Mouse (Mus musculus): ENCODE measurements around the gene Tma16. TPM values are rescaled to one million over a fixed set of nuclear protein-coding genes. Genes with fewer than 3 reads are reported as not detected.

Gene Tma16
- total RNA-seq, 2 experiments from 2014 or later: 7.7 to 8.0 TPM

DNA sequence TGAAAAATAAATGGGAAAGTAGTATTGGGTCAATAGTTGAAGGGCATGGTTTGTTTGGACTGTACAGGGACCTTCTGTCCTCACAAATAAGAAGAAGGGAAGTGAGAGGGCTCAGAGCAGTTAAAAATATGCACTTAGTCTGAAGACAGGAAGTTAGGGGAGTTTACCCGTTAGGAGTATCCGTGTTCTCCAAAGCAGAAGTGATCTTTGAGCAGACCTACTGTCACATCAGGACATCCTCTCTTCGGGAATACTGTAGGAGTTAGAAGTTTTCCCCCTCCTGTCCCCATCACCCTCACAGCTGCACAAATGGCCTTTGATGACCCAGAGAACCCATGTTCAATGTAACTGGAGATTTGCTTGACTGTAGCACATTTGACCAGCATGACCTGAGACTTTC lies 48.4 kb downstream of the Tma16 start:
- no peak for DNase-seq (ENCODE audit: low spot score in 2 of 2)
- intact Hi-C loops (cut with DNase I): no loop called here

DNA sequence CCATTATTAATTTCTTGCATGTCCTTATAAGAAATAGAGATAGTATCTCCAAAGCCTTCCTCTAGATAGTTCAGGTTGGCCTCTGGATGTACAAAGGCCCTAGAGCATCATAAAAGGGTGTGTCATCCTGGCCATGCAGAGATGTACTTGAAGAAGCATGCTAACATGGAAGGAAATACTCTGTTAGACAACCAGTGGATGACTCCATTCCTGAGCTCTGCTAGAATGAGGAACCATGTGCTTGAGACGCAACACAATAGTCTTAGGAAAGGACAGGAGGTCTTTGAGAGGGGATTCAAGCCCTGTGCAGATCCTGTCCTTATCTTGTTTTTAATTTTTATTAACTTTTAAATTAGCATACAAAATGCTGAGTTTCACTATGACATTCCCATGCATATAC lies 49.5 kb downstream of the Tma16 start:
- no peak for DNase-seq (ENCODE audit: low spot score in 2 of 2)
- intact Hi-C loops (cut with DNase I): no loop called here

DNA sequence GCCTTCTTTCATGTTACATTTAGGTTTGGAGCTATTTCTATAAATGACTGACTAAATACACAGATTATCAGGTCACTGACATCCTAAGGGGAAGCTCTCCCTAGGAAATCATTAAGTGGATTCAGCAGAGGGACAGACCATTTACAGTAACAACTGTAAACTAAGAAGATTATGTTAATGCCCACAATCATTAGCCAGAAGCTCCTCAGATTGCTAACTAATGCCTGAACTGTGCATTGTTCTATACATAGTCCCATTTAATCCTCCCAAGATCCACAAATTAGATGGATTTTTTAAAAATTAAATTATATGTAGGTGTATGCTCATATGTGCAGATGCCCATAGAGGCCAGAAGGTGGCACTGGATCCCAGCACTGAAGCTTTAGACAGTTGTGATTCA lies 52.8 kb downstream of the Tma16 start:
- intact Hi-C loops (cut with DNase I): no loop called here

DNA sequence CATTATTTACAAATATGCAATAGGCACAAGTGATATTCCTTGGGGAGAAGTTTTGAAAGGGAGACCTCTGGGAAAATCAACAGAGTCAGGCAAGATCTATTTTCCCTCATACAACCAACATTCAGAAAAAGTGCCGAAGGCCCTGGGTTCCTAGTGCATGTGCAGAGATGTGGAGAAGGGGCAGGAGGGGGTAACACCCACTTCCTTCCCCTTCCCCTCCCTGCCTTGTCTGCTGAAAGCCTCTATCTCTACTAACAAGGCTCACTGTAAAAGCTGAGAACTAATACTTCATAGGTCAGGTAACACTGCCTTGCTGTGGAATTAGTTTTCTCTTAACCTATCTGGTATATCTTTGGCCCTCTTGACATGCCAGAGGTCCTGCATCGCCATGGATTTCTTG lies 55.7 kb downstream of the Tma16 start:
- intact Hi-C loops (cut with DNase I): no loop called here
- no peak for DNase-seq (ENCODE audit: low spot score in 2 of 2)

More for the DNA sequence above, 52.8 kb downstream of the Tma16 start:
- DNase-seq (ENCODE audit: low spot score in 2 of 2): no peak

Other genes with a start within 250 kb of the Tma16 start
- under 1 TPM; 0.22 to 0.42 TPM for gene Tktl2, start 25.2 kb upstream of the Tma16 start, total RNA-seq (2021)
- gene Npy5r, start 201.6 kb upstream of the Tma16 start, total RNA-seq (2021): 1 to 10 TPM; 3.8 to 5.1 TPM
- 10 to 100 TPM; 23.0 to 27.3 TPM for gene Npy1r, start 210.7 kb upstream of the Tma16 start, total RNA-seq (2021)